Mouse (Mus musculus) left cerebral cortex, adult 2 months (tissue): ENCODE measurements around the gene Cenph. TPM values are rescaled to one million over a fixed set of nuclear protein-coding genes. Genes with fewer than 3 reads are reported as not detected.

Source experiments
- DNase-seq, 2 experiments: peaks; one replicate each; pipeline ENCODE4 v3.0.0; 2021 to 2022; ENCODE audit warnings: low spot score in 2 of 2, mixed read lengths in 1 of 2; ENCODE audit errors: extremely low spot score in 1 of 2
- H3K27ac ChIP-seq: fragments of 200-600 bp; 2 replicates; pipeline ENCODE4 v1.8.1; 2022
- H3K4me3 ChIP-seq: fragments of 200-600 bp; 2 replicates; pipeline ENCODE4 v1.8.1; 2022
- CTCF ChIP-seq: fragments of 200-600 bp; IDR thresholded peaks from 2 replicates; pipeline ENCODE4 v1.8.1; 2022; ENCODE audit warnings: antibody characterized with exemption, mild to moderate bottlenecking, moderate library complexity
- intact Hi-C: fragments of 180-260 bp; cut with DNase I; formaldehyde crosslinking; loops from one replicate; pipeline ENCODE4 v1.15.1; 2025
- total RNA-seq, 2 experiments: library from RNA; stranded (reverse); gene quantifications; 2 replicates each; pipeline ENCODE4 v1.2.3; 2021

Gene Cenph
- total RNA-seq, 2 experiments from 2014 or later, result 0.75 to 1.1 TPM

GRCm38 (mm10) chr13:100721656-100722055 lies 54.0 kb downstream of the Cenph start:
- H3K4me3 ChIP-seq, result no peak overlapping the region
- H3K27ac ChIP-seq, result no peak overlapping the region
- intact Hi-C loops, result no loop called here
- TF ChIP-seq CTCF, result no peak
- DNase-seq, result no peak

GRCm38 (mm10) chr13:100715467-100715866 lies 60.2 kb downstream of the Cenph start:
- H3K27ac ChIP-seq, result no peak overlapping the region
- no peak for DNase-seq
- H3K4me3 ChIP-seq, result no peak overlapping the region
- TF ChIP-seq CTCF, result no peak
- intact Hi-C loops, result loop anchor here (10.0 kb wide), 1 partner anchor 651 kb away; no protein-coding TSS in a partner anchor

Other genes starting within 250 kb of the Cenph start
- gene Ocln, start 223.2 kb downstream of the Cenph start, total RNA-seq, result 1 to 10 TPM; 7.1 to 8.0 TPM
- 1 to 10 TPM; 1.6 to 1.9 TPM for gene Marveld2, start 158.9 kb downstream of the Cenph start, total RNA-seq
- 10 to 100 TPM; 66.9 to 86.2 TPM for gene Ak6, start 124.9 kb downstream of the Cenph start, total RNA-seq
- gene Rad17, start 124.8 kb downstream of the Cenph start, total RNA-seq, result 10 to 100 TPM; 14.1 to 14.6 TPM
- 10 to 100 TPM; 23.9 to 34.0 TPM for gene Taf9, start 124.3 kb downstream of the Cenph start, total RNA-seq
- gene Ccdc125, start 106.2 kb downstream of the Cenph start, total RNA-seq, result under 1 TPM in 1 of 2 experiments, not detected in 1; 0.59 TPM
- gene Cdk7, start 45.0 kb downstream of the Cenph start, total RNA-seq, result 10 to 100 TPM; 37.4 to 43.9 TPM
- 10 to 100 TPM; 51.1 to 51.6 TPM for gene Mrps36, start 31.2 kb downstream of the Cenph start, total RNA-seq
- gene Ccnb1, start 10.7 kb upstream of the Cenph start, total RNA-seq, result under 1 TPM; 0.84 TPM
- gene Slc30a5, start 57.5 kb upstream of the Cenph start, total RNA-seq, result 10 to 100 TPM; 38.2 to 47.0 TPM